Mouse (Mus musculus): ENCODE results near the gene Vsig10. TPM values are rescaled to one million over a fixed set of nuclear protein-coding genes. Genes with fewer than 3 reads are reported as not detected.
A peak's percentile ranks its signal among the peaks of the same experiment; 100 is the strongest.

Vsig10 gene
- polyA plus RNA-seq, 1 experiment, result 17.2 TPM

- Histone ChIP-seq H3K4me1 (ENCODE audit: control insufficient read depth, insufficient read depth, low read length) (no peaks in the 10 kb centered on the region), H3K4me3 (ENCODE audit: insufficient read depth, low read depth, low read length) (no peak overlapping the region), H3K27ac (ENCODE audit: insufficient read depth, low read depth, low read length) (no peak overlapping the region), H3K36me3 (ENCODE audit: control insufficient read depth, insufficient read depth, low read length) (no peaks in the 10 kb centered on the region), H3K27me3 (replicated peaks; ENCODE audit: control insufficient read depth, insufficient read depth, low read length) (no peaks in the 10 kb centered on the region)
- WGBS, result 67% methylated on average over 4 of the region's 4 CpGs
- TF ChIP-seq CTCF (conservative IDR thresholded peaks at IDR 0.05; ENCODE audit: insufficient read depth, insufficient read length, low read depth, low read length) (no peak), POLR2A (IDR thresholded peaks at IDR 0.05; ENCODE audit: low read depth, low read length) (no peak)
- DNase-seq, result no peak
These were observed 61.3 kb downstream of the Vsig10 start for GRCm38 (mm10) chr5:117380199-117380598.

GRCm38 (mm10) chr5:117381785-117382184 is 62.9 kb downstream of the Vsig10 start:
- Histone ChIP-seq H3K27ac (ENCODE audit: insufficient read depth, low read depth, low read length) (no peak overlapping the region), H3K36me3 (ENCODE audit: control insufficient read depth, insufficient read depth, low read length) (no peaks in the 10 kb centered on the region), H3K4me1 (ENCODE audit: control insufficient read depth, insufficient read depth, low read length) (no peaks in the 10 kb centered on the region), H3K4me3 (ENCODE audit: insufficient read depth, low read depth, low read length) (no peak overlapping the region), H3K27me3 (replicated peaks; ENCODE audit: control insufficient read depth, insufficient read depth, low read length) (no peaks in the 10 kb centered on the region)
- TF ChIP-seq POLR2A (IDR thresholded peaks at IDR 0.05; ENCODE audit: low read depth, low read length) (no peak), CTCF (conservative IDR thresholded peaks at IDR 0.05; ENCODE audit: insufficient read depth, insufficient read length, low read depth, low read length) (no peak)
- DNase-seq, result no peak
- 75% methylated on average over 7 of the region's 7 CpGs for WGBS

GRCm38 (mm10) chr5:117383198-117383597 is 64.3 kb downstream of the Vsig10 start:
- H3K36me3 ChIP-seq (ENCODE audit: control insufficient read depth, insufficient read depth, low read length), result no peaks in the 10 kb centered on the region
- no peak overlapping the region for H3K4me3 ChIP-seq (ENCODE audit: insufficient read depth, low read depth, low read length)
- H3K27ac ChIP-seq (ENCODE audit: insufficient read depth, low read depth, low read length), result no peak overlapping the region
- H3K4me1 ChIP-seq (ENCODE audit: control insufficient read depth, insufficient read depth, low read length), result no peaks in the 10 kb centered on the region
- no peaks in the 10 kb centered on the region for H3K27me3 ChIP-seq (replicated peaks; ENCODE audit: control insufficient read depth, insufficient read depth, low read length)
- 57% methylated on average over 12 of the region's 12 CpGs for WGBS
- TF ChIP-seq POLR2A (IDR thresholded peaks at IDR 0.05; ENCODE audit: low read depth, low read length) (no peak), CTCF (conservative IDR thresholded peaks at IDR 0.05; ENCODE audit: insufficient read depth, insufficient read length, low read depth, low read length) (no peak)
- DNase-seq, result no peak

GRCm38 (mm10) chr5:117388296-117388751 is 69.4 kb downstream of the Vsig10 start:
- Histone ChIP-seq H3K27ac (ENCODE audit: insufficient read depth, low read depth, low read length) (no peak overlapping the region), H3K27me3 (replicated peaks; ENCODE audit: control insufficient read depth, insufficient read depth, low read length) (no peaks in the 10 kb centered on the region), H3K4me3 (ENCODE audit: insufficient read depth, low read depth, low read length) (peak overlapping the region; percentile 71), H3K36me3 (ENCODE audit: control insufficient read depth, insufficient read depth, low read length) (no peaks in the 10 kb centered on the region), H3K4me1 (ENCODE audit: control insufficient read depth, insufficient read depth, low read length) (no peaks in the 10 kb centered on the region)
- peak; percentile 44 for DNase-seq
- TF ChIP-seq POLR2A (IDR thresholded peaks at IDR 0.05; ENCODE audit: low read depth, low read length), result no peak
- peak; percentile 36 for TF ChIP-seq CTCF (conservative IDR thresholded peaks at IDR 0.05; ENCODE audit: insufficient read depth, insufficient read length, low read depth, low read length)
- WGBS, result 6% methylated on average over 16 of the region's 16 CpGs

GRCm38 (mm10) chr5:117388877-117389276 is 70.0 kb downstream of the Vsig10 start, which contains the start of gene Rfc5:
Rfc5 (minus strand) TSS chr5:117389047.
- Histone ChIP-seq H3K4me1 (ENCODE audit: control insufficient read depth, insufficient read depth, low read length) (no peaks in the 10 kb centered on the region), H3K36me3 (ENCODE audit: control insufficient read depth, insufficient read depth, low read length) (no peaks in the 10 kb centered on the region), H3K27me3 (replicated peaks; ENCODE audit: control insufficient read depth, insufficient read depth, low read length) (no peaks in the 10 kb centered on the region), H3K4me3 (ENCODE audit: insufficient read depth, low read depth, low read length) (peak within 1 kb of the TSS; percentile 71), H3K27ac (ENCODE audit: insufficient read depth, low read depth, low read length) (no peak within 1 kb of the TSS)
- 1% methylated on average over 44 of the region's 44 CpGs for WGBS
- TF ChIP-seq CTCF (conservative IDR thresholded peaks at IDR 0.05; ENCODE audit: insufficient read depth, insufficient read length, low read depth, low read length) (no peak), POLR2A (IDR thresholded peaks at IDR 0.05; ENCODE audit: low read depth, low read length) (no peak)
- DNase-seq, result peak; percentile 97

- no peak for DNase-seq
- no peaks in the 10 kb centered on the region for H3K36me3 ChIP-seq (ENCODE audit: control insufficient read depth, insufficient read depth, low read length)
- no peaks in the 10 kb centered on the region for H3K27me3 ChIP-seq (replicated peaks; ENCODE audit: control insufficient read depth, insufficient read depth, low read length)
- H3K4me1 ChIP-seq (ENCODE audit: control insufficient read depth, insufficient read depth, low read length), result no peaks in the 10 kb centered on the region
- no peak for TF ChIP-seq POLR2A (IDR thresholded peaks at IDR 0.05; ENCODE audit: low read depth, low read length)
- no peak for TF ChIP-seq CTCF (conservative IDR thresholded peaks at IDR 0.05; ENCODE audit: insufficient read depth, insufficient read length, low read depth, low read length)
- WGBS, result 90% methylated on average over 1 of the region's 1 CpGs
- H3K27ac ChIP-seq (ENCODE audit: insufficient read depth, low read depth, low read length), result no peak overlapping the region
- no peak overlapping the region for H3K4me3 ChIP-seq (ENCODE audit: insufficient read depth, low read depth, low read length)
These were observed 72.0 kb downstream of the Vsig10 start for GRCm38 (mm10) chr5:117390895-117391294.

GRCm38 (mm10) chr5:117395834-117396233 is 77.0 kb downstream of the Vsig10 start:
- Histone ChIP-seq H3K27ac (ENCODE audit: insufficient read depth, low read depth, low read length) (no peak overlapping the region), H3K4me3 (ENCODE audit: insufficient read depth, low read depth, low read length) (no peak overlapping the region), H3K4me1 (ENCODE audit: control insufficient read depth, insufficient read depth, low read length) (no peaks in the 10 kb centered on the region), H3K27me3 (replicated peaks; ENCODE audit: control insufficient read depth, insufficient read depth, low read length) (no peaks in the 10 kb centered on the region), H3K36me3 (ENCODE audit: control insufficient read depth, insufficient read depth, low read length) (no peaks in the 10 kb centered on the region)
- TF ChIP-seq POLR2A (IDR thresholded peaks at IDR 0.05; ENCODE audit: low read depth, low read length) (no peak), CTCF (conservative IDR thresholded peaks at IDR 0.05; ENCODE audit: insufficient read depth, insufficient read length, low read depth, low read length) (no peak)
- DNase-seq, result no peak
- 86% methylated on average over 5 of the region's 5 CpGs for whole genome bisulfite sequencing
